Mouse (Mus musculus): ENCODE data around the gene Prss36. TPM values are rescaled to one million over a fixed set of nuclear protein-coding genes. Genes with fewer than 3 reads are reported as not detected.
"Not testable (repeated sequence)": the region's sequence is repeated elsewhere in the genome, so short reads cannot be mapped to it uniquely, and the experiment has no call there.

Gene Prss36
- total RNA-seq, 4 experiments from 2014 or later = 6.2 to 9.2 (median 8.0) TPM

- peak; percentile 66 to 83 for DNase-seq (ENCODE audit: low spot score in 2 of 2)
Measured at GRCm38 (mm10) chr7:127903971-127904796, 42.3 kb downstream of the Prss36 start, which contains the start of gene Bckdk. TSS of gene Bckdk (plus strand) at chr7:127904082.

GRCm38 (mm10) chr7:127901772-127902171, 44.8 kb downstream of the Prss36 start:
- no peak for DNase-seq (ENCODE audit: low spot score in 2 of 2)

GRCm38 (mm10) chr7:127899997-127900396, 46.5 kb downstream of the Prss36 start:
- DNase-seq (ENCODE audit: low spot score in 2 of 2) = no peak

- no peak for DNase-seq (ENCODE audit: low spot score in 2 of 2)
Measured at GRCm38 (mm10) chr7:127898179-127898956, 48.2 kb downstream of the Prss36 start.

- DNase-seq (ENCODE audit: low spot score in 2 of 2) = no peak
Measured at GRCm38 (mm10) chr7:127897542-127897941, 49.0 kb downstream of the Prss36 start.

- DNase-seq (ENCODE audit: low spot score in 2 of 2) = no peak
Measured at GRCm38 (mm10) chr7:127896384-127896783, 50.1 kb downstream of the Prss36 start.

- DNase-seq (ENCODE audit: low spot score in 2 of 2) = not testable (repeated sequence)
Measured at GRCm38 (mm10) chr7:127895891-127896290, 50.6 kb downstream of the Prss36 start.

- DNase-seq (ENCODE audit: low spot score in 2 of 2) = peak; percentile 89 to 97
Measured at GRCm38 (mm10) chr7:127895442-127895841, 51.1 kb downstream of the Prss36 start, which contains the start of the genes Gm21974 and Vkorc1. TSS of gene Gm21974 (minus strand) at chr7:127895454. TSS of gene Vkorc1 (minus strand) at chr7:127895617.

- DNase-seq (ENCODE audit: low spot score in 2 of 2) = no peak
Measured at GRCm38 (mm10) chr7:127894480-127894879, 52.0 kb downstream of the Prss36 start.

- DNase-seq (ENCODE audit: low spot score in 2 of 2) = no peak
Measured at GRCm38 (mm10) chr7:127890798-127891197, 55.7 kb downstream of the Prss36 start, which contains the start of gene Prss53. TSS of gene Prss53 (minus strand) at chr7:127890970.

- DNase-seq (ENCODE audit: low spot score in 2 of 2) = no peak
Measured at GRCm38 (mm10) chr7:127888821-127889220, 57.7 kb downstream of the Prss36 start.

- no peak for DNase-seq (ENCODE audit: low spot score in 2 of 2)
Measured at GRCm38 (mm10) chr7:127887781-127888180, 58.7 kb downstream of the Prss36 start.

GRCm38 (mm10) chr7:127887191-127887590, 59.3 kb downstream of the Prss36 start:
- DNase-seq (ENCODE audit: low spot score in 2 of 2) = no peak

GRCm38 (mm10) chr7:127886551-127886950, 60.0 kb downstream of the Prss36 start:
- DNase-seq (ENCODE audit: low spot score in 2 of 2) = no peak

- DNase-seq (ENCODE audit: low spot score in 2 of 2) = no peak
Measured at GRCm38 (mm10) chr7:127885951-127886350, 60.6 kb downstream of the Prss36 start.

Other genes with a start within 250 kb of the Prss36 start
- 10 to 100 TPM; 31.4 to 49.5 (median 43.6) TPM for gene Bcl7c, start 237.8 kb downstream of the Prss36 start, total RNA-seq (2022)
- 1 to 10 TPM; 3.1 to 6.9 (median 4.2) TPM for gene Ctf1, start 234.0 kb downstream of the Prss36 start, total RNA-seq (2022)
- gene Ctf2, start 214.6 kb downstream of the Prss36 start, total RNA-seq (2022) = not detected
- gene Fbxl19, start 202.2 kb downstream of the Prss36 start, total RNA-seq (2022) = 10 to 100 TPM; 59.3 to 68.5 (median 63.5) TPM
- gene Orai3, start 176.9 kb downstream of the Prss36 start, total RNA-seq (2022) = 10 to 100 TPM; 18.0 to 22.2 (median 19.5) TPM
- 10 to 100 TPM; 44.7 to 48.4 (median 46.9) TPM for gene Setd1a, start 170.1 kb downstream of the Prss36 start, total RNA-seq (2022)
- 1 to 10 TPM; 3.9 to 6.2 (median 4.6) TPM for gene Gm49388, start 161.1 kb downstream of the Prss36 start, total RNA-seq (2022)
- gene Hsd3b7, start 146.1 kb downstream of the Prss36 start, total RNA-seq (2022) = 1 to 10 TPM; 4.2 to 9.7 (median 4.6) TPM
- gene Stx4a, start 122.4 kb downstream of the Prss36 start, total RNA-seq (2022) = 10 to 100 TPM; 62.3 to 96.9 (median 71.2) TPM
- 100 to 1,000 TPM; 444 to 479 (median 451) TPM for gene Stx1b, start 122.2 kb downstream of the Prss36 start, total RNA-seq (2022)
- gene Zfp646, start 70.5 kb downstream of the Prss36 start, total RNA-seq (2022) = 10 to 100 TPM; 29.9 to 32.8 (median 31.2) TPM
- 10 to 100 TPM; 22.7 to 25.3 (median 23.3) TPM for gene Zfp668, start 69.9 kb downstream of the Prss36 start, total RNA-seq (2022)
- 1 to 10 TPM in 3 of 4 experiments, under 1 TPM in 1; 0.78 to 2.1 (median 1.4) TPM for gene Prss53, start 55.8 kb downstream of the Prss36 start, total RNA-seq (2022)
- not detected for gene Gm21974, start 51.3 kb downstream of the Prss36 start, total RNA-seq (2022)
- 10 to 100 TPM; 18.5 to 31.2 (median 25.2) TPM for gene Vkorc1, start 51.1 kb downstream of the Prss36 start, total RNA-seq (2022)
- gene Bckdk, start 42.6 kb downstream of the Prss36 start, total RNA-seq (2022) = 10 to 100 TPM; 39.4 to 47.5 (median 44.3) TPM
- gene Kat8, start 34.2 kb downstream of the Prss36 start, total RNA-seq (2022) = 10 to 100 TPM; 25.3 to 33.8 (median 27.6) TPM
- under 1 TPM in 2 of 4 experiments, not detected in 2; 0.33 to 0.82 TPM for gene Prss8, start 16.6 kb downstream of the Prss36 start, total RNA-seq (2022)
- 100 to 1,000 TPM; 329 to 369 (median 354) TPM for gene Fus, start 20.7 kb upstream of the Prss36 start, total RNA-seq (2022)
- gene Pycard, start 47.1 kb upstream of the Prss36 start, total RNA-seq (2022) = 10 to 100 TPM in 1 of 4 experiments, 1 to 10 TPM in 3; 2.6 to 11.7 (median 5.2) TPM
- 1 to 10 TPM in 3 of 4 experiments, under 1 TPM in 1; 0.96 to 1.5 (median 1.4) TPM for gene Trim72, start 57.2 kb upstream of the Prss36 start, total RNA-seq (2022)
- 10 to 100 TPM; 11.2 to 21.7 (median 15.7) TPM for gene Itgam, start 115.9 kb upstream of the Prss36 start, total RNA-seq (2022)
- under 1 TPM in 2 of 4 experiments, not detected in 2; 0.14 to 0.18 TPM for gene Gm49368, start 116.0 kb upstream of the Prss36 start, total RNA-seq (2022)
- 10 to 100 TPM in 2 of 4 experiments, under 1 TPM in 2; 0.26 to 22.1 (median 9.0) TPM for gene Itgax, start 182.8 kb upstream of the Prss36 start, total RNA-seq (2022)
- 1 to 10 TPM in 1 of 4 experiments, under 1 TPM in 1, not detected in 2; 0.66 to 1.4 TPM for gene Itgad, start 207.7 kb upstream of the Prss36 start, total RNA-seq (2022)

Data from left cerebral cortex, adult 8-10 months (tissue).